Mouse (Mus musculus): ENCODE measurements around the gene Cep131. TPM values are rescaled to one million over a fixed set of nuclear protein-coding genes. Genes with fewer than 3 reads are reported as not detected.

The Cep131 gene
- polyA plus RNA-seq, 1 experiment = 12.2 TPM

DNA sequence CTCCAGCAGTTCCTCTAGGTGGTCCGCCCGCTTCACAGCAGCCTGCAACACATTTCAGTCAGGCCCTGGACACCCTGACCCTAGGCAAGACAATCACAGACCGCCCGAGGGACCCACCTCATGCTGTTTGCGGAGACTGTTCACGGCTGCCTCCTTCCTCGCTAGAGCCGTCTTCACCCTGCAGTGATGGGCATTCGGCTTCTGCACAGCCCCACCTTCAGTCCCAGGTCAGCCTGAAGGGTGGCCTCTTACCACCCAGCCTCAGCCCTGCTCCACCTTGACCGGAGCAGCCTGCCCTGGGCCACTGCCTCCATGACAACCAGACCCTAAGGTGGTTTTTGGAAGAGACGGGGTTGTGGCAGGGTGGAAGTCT lies 22.0 kb downstream of the Cep131 start:
- Histone ChIP-seq H3K4me1 (ENCODE audit: control insufficient read depth, insufficient read depth, low read length) (peaks cover 3% of the 10 kb centered on the region), H3K27ac (ENCODE audit: insufficient read depth, low read length) (no peak overlapping the region), H3K36me3 (ENCODE audit: control insufficient read depth, insufficient read depth, low read length, poor library complexity, severe bottlenecking) (no peaks in the 10 kb centered on the region), H3K27me3 (ENCODE audit: control insufficient read depth, insufficient read depth, low read length, poor library complexity, severe bottlenecking) (no peaks in the 10 kb centered on the region), H3K9ac (ENCODE audit: low read depth, poor library complexity, severe bottlenecking) (no peak overlapping the region), H3K9me3 (replicated peaks; ENCODE audit: control insufficient read depth, insufficient read depth, low read length, poor library complexity, severe bottlenecking) (no peaks in the 10 kb centered on the region), H3K4me3 (ENCODE audit: low read depth, low read length) (no peak overlapping the region)
- TF ChIP-seq EP300 (IDR thresholded peaks at IDR 0.05; ENCODE audit: insufficient read depth, low read depth, low read length) (no peak), POLR2A (IDR thresholded peaks at IDR 0.05; ENCODE audit: insufficient read depth, low read length) (no peak), CTCF (IDR thresholded peaks at IDR 0.05; ENCODE audit: low read depth, low read length) (no peak)

DNA sequence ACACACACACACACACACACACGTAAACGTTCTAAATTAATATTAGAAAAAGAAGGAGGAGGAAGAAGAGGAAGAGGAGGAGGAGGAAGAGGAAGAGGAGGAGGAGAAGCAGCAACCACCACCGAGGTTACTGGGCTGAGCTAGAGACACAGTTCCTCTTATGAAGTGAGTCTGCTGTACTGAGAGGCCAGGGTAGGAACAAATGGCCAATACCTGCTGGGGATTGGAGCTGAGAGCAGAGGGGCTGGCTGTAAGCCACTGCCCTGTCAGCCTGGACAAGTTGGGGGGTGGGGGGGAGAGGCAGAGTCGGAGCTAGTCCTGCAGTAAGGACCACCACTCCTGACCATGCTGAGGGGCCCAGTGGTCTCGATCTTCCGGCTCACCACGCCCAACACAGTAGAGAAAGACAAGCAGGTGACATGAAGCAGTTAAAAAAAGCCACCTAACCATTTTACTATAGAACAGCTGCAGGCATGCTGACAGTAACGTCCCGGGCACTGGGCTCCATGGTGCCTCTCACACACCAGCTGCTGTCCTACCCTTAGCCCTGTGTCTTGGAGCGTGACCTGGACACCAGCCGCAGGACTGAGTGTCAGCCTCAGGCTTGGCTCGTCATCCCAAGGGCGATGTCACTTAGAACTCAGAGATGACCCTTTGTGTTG lies 22.5 kb downstream of the Cep131 start:
- no peak for TF ChIP-seq POLR2A (IDR thresholded peaks at IDR 0.05; ENCODE audit: insufficient read depth, low read length)
- H3K9ac ChIP-seq (ENCODE audit: low read depth, poor library complexity, severe bottlenecking) = no peak overlapping the region
- no peaks in the 10 kb centered on the region for H3K27me3 ChIP-seq (ENCODE audit: control insufficient read depth, insufficient read depth, low read length, poor library complexity, severe bottlenecking)
- no peaks in the 10 kb centered on the region for H3K36me3 ChIP-seq (ENCODE audit: control insufficient read depth, insufficient read depth, low read length, poor library complexity, severe bottlenecking)
- no peaks in the 10 kb centered on the region for H3K9me3 ChIP-seq (replicated peaks; ENCODE audit: control insufficient read depth, insufficient read depth, low read length, poor library complexity, severe bottlenecking)
- H3K4me1 ChIP-seq (ENCODE audit: control insufficient read depth, insufficient read depth, low read length) = peaks cover 3% of the 10 kb centered on the region
- no peak overlapping the region for H3K27ac ChIP-seq (ENCODE audit: insufficient read depth, low read length)
- H3K4me3 ChIP-seq (ENCODE audit: low read depth, low read length) = no peak overlapping the region

DNA sequence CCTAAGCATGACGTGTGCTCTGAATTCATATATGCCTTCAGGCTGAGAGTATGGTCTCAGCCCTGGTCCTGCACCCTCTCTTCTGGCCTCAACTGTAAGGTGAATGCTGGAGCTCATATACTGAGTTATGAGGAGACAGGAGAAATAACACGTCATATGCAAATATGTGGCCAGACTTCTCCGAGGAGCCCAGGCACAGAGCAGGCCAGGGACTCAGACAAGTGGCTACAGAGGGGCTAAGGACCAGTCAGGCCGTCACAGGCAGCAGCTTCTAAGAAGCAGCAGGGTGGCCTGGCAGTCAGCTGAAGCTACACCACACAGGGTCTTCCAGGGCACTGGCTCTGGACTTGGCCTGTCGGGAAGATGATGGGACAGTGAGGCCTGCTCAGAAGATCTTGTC lies 23.3 kb downstream of the Cep131 start:
- H3K36me3 ChIP-seq (ENCODE audit: control insufficient read depth, insufficient read depth, low read length, poor library complexity, severe bottlenecking) = no peaks in the 10 kb centered on the region

DNA sequence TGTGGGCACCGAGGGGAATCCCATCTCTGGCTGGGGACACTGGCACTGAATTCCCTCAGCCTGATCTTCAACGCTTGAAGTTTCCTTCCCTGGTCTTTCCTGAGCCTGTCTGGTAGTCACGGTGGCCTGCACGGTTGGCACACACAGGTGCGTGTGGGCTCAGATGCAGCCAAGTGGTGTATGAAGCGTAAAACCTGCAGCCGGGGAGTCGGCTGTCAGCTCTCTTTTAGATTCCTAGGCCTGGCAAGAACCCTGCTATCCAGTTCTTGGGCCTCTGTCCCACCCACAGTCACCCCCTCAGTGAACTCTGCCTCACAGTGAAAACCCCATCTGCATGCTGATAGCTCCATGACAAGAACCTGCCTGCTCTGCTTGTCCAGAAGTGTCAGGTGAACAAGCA lies 26.0 kb downstream of the Cep131 start:
- Histone ChIP-seq H3K27me3 (ENCODE audit: control insufficient read depth, insufficient read depth, low read length, poor library complexity, severe bottlenecking) (no peaks in the 10 kb centered on the region), H3K4me3 (ENCODE audit: low read depth, low read length) (no peak overlapping the region), H3K9ac (ENCODE audit: low read depth, poor library complexity, severe bottlenecking) (no peak overlapping the region), H3K4me1 (ENCODE audit: control insufficient read depth, insufficient read depth, low read length) (no peaks in the 10 kb centered on the region), H3K27ac (ENCODE audit: insufficient read depth, low read length) (no peak overlapping the region), H3K36me3 (ENCODE audit: control insufficient read depth, insufficient read depth, low read length, poor library complexity, severe bottlenecking) (no peaks in the 10 kb centered on the region), H3K9me3 (replicated peaks; ENCODE audit: control insufficient read depth, insufficient read depth, low read length, poor library complexity, severe bottlenecking) (no peaks in the 10 kb centered on the region)
- TF ChIP-seq CTCF (IDR thresholded peaks at IDR 0.05; ENCODE audit: low read depth, low read length) = no peak
- no peak for TF ChIP-seq POLR2A (IDR thresholded peaks at IDR 0.05; ENCODE audit: insufficient read depth, low read length)
- TF ChIP-seq EP300 (IDR thresholded peaks at IDR 0.05; ENCODE audit: insufficient read depth, low read depth, low read length) = no peak

More for the DNA sequence above, 23.3 kb downstream of the Cep131 start:
- Histone ChIP-seq H3K27ac (ENCODE audit: insufficient read depth, low read length) (no peak overlapping the region), H3K27me3 (ENCODE audit: control insufficient read depth, insufficient read depth, low read length, poor library complexity, severe bottlenecking) (no peaks in the 10 kb centered on the region), H3K9me3 (replicated peaks; ENCODE audit: control insufficient read depth, insufficient read depth, low read length, poor library complexity, severe bottlenecking) (no peaks in the 10 kb centered on the region), H3K9ac (ENCODE audit: low read depth, poor library complexity, severe bottlenecking) (no peak overlapping the region), H3K4me3 (ENCODE audit: low read depth, low read length) (no peak overlapping the region), H3K4me1 (ENCODE audit: control insufficient read depth, insufficient read depth, low read length) (no peaks in the 10 kb centered on the region)
- TF ChIP-seq CTCF (IDR thresholded peaks at IDR 0.05; ENCODE audit: low read depth, low read length) = no peak

DNA sequence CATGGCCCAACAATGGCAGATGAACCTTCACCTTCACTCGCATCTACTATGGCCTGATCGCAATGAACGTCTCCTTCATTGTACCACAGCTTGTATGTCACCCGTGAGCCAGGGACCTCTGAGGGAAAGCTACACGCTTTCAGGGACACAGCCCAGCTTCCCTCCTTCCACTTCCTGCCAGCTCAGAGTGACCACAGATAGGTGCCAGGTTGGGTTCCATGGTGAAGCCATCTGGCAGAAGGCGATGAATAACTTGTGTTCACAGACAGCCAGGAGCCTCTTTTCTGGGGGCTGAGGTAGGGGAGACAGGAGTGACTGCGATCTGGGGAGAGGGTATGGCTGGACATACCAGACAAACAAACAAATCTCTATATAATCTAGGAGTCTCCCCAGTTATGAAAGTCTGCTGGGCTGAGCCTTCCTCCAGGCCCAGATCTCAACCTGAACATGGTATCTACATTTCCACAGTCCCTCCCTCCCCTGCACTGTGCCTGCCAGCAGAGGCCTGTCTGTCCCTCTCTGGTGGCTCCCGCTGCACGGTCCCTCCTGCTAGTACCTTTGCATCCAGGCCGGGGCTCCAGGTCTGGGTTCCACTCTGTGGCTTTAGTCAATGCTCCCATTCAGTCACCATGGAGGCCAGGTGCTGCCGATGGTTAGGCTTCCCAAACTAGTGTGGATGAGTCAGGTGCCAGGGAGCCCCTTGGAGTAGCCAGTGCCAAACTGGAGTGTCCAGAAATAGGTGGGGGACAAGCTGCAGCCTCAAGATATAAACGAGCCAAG lies 30.5 kb downstream of the Cep131 start:
- TF ChIP-seq POLR2A (IDR thresholded peaks at IDR 0.05; ENCODE audit: insufficient read depth, low read length) = no peak
- no peak for TF ChIP-seq CTCF (IDR thresholded peaks at IDR 0.05; ENCODE audit: low read depth, low read length)
- TF ChIP-seq EP300 (IDR thresholded peaks at IDR 0.05; ENCODE audit: insufficient read depth, low read depth, low read length) = no peak
- H3K27me3 ChIP-seq (ENCODE audit: control insufficient read depth, insufficient read depth, low read length, poor library complexity, severe bottlenecking) = no peaks in the 10 kb centered on the region
- H3K4me3 ChIP-seq (ENCODE audit: low read depth, low read length) = no peak overlapping the region

DNA sequence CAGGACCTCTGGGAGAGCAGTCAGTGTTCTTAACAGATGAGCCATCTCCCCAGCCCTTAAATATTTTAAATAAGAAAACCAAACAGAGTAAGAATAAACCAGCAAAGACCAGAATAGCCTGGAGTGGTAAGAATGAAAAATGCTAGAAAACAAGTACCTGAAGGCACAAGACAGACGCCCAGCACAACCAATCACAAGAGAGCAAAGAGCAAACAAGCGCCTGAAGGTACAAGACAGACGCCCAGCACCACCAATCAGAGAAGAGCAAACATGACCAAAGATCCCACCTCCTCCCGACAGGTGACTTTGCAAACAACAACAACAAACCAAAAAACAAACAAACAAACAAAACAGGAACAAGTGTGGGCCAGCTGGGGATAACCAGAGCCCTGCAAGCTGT lies 32.8 kb downstream of the Cep131 start:
- Histone ChIP-seq H3K27me3 (ENCODE audit: control insufficient read depth, insufficient read depth, low read length, poor library complexity, severe bottlenecking) (no peaks in the 10 kb centered on the region), H3K9ac (ENCODE audit: low read depth, poor library complexity, severe bottlenecking) (no peak overlapping the region), H3K27ac (ENCODE audit: insufficient read depth, low read length) (no peak overlapping the region), H3K4me1 (ENCODE audit: control insufficient read depth, insufficient read depth, low read length) (no peaks in the 10 kb centered on the region), H3K9me3 (replicated peaks; ENCODE audit: control insufficient read depth, insufficient read depth, low read length, poor library complexity, severe bottlenecking) (no peaks in the 10 kb centered on the region), H3K36me3 (ENCODE audit: control insufficient read depth, insufficient read depth, low read length, poor library complexity, severe bottlenecking) (no peaks in the 10 kb centered on the region), H3K4me3 (ENCODE audit: low read depth, low read length) (no peak overlapping the region)
- no peak for TF ChIP-seq POLR2A (IDR thresholded peaks at IDR 0.05; ENCODE audit: insufficient read depth, low read length)
- no peak for TF ChIP-seq EP300 (IDR thresholded peaks at IDR 0.05; ENCODE audit: insufficient read depth, low read depth, low read length)

More for the DNA sequence above, 30.5 kb downstream of the Cep131 start:
- Histone ChIP-seq H3K9ac (ENCODE audit: low read depth, poor library complexity, severe bottlenecking) (no peak overlapping the region), H3K36me3 (ENCODE audit: control insufficient read depth, insufficient read depth, low read length, poor library complexity, severe bottlenecking) (no peaks in the 10 kb centered on the region), H3K4me1 (ENCODE audit: control insufficient read depth, insufficient read depth, low read length) (no peaks in the 10 kb centered on the region), H3K27ac (ENCODE audit: insufficient read depth, low read length) (no peak overlapping the region), H3K9me3 (replicated peaks; ENCODE audit: control insufficient read depth, insufficient read depth, low read length, poor library complexity, severe bottlenecking) (no peaks in the 10 kb centered on the region)
